Mouse (Mus musculus) frontal cortex, adult 2 months (tissue): ENCODE data around the gene Iars2. TPM values are rescaled to one million over a fixed set of nuclear protein-coding genes. Genes with fewer than 3 reads are reported as not detected.

Source experiments
- DNase-seq, 2 experiments: peaks; one replicate each; pipeline ENCODE4 v3.0.0; 2022; ENCODE audit warnings: low spot score in 1 of 2; ENCODE audit errors: extremely low spot score in 1 of 2
- polyA plus RNA-seq: library from polyadenylated mRNA; depleted of rRNA; stranded (reverse); fragments of >200 nt; gene quantifications from 2 replicates; pipeline ENCODE4 v1.2.3, GENCODE M21; 2012; rRNA removed

Iars2 gene
- polyA plus RNA-seq = 22.3 and 26.1 TPM in 2 replicates

DNA sequence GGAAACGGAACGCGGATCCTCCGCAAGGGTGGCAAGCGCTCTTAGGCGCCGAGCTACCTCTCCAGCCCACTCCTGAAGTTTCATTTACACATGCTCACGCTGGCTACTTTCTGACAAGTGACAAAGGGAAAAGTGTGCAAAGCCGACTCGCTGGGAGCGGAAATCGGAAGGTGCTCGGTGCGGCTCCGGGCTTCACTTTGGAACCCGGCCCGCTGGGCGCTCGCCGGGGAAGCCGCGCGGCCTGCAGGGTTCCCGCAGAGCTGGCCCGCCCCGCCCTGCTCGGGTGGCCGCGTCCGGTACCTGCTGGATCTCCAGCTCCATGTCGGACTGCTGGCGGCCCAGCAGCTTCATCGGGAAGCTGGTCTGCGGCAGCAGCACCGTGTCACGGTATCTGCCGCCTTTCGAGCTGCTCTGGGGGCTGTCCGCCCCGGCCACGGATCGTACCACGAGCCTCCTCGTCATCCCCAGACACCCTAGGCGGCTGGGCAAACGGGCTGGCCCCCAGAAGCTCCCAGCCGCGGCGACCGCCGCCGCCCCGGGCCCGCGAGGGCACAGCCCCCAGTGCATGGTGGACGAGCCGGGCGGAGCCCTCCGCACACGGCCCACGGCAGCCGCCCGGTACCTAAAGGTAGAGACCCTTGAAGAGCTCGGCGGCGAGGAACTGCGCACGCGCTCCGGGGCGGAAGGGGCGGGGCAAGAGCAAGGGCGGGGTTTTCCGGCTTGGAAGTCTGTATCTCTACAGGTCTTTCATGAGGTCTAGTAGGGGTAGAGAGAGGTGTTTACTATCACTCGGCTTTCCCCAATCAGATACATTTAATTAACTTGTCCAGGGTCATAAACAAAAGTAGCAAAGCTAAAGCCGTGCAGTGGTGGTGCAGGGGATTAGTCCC is at the start of gene Iars2:
Gene Iars2, minus strand, starts transcription at position 676 of the 890 bp plus-strand sequence.
- peak; percentile 67 to 92 for DNase-seq

DNA sequence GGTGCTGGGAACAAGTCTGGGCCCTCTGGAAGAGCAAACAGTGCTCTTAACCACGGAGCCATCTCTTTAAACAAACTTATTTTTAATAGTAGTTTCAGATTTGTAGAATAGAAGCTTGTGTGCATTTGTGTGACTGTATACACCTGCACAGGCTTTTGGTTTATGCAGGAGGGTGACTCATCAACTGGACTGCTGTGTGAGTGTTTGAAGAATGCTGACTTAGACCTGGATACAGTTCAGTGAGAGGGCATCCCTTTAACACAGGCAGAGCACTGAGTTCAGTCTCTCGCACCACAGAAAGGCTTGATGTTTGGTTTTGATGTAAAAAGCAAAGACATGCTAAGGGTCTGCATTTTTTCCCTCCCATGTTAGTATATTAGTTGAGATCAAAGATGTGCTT is 48.2 kb upstream of the Iars2 start:
- DNase-seq = no peak

DNA sequence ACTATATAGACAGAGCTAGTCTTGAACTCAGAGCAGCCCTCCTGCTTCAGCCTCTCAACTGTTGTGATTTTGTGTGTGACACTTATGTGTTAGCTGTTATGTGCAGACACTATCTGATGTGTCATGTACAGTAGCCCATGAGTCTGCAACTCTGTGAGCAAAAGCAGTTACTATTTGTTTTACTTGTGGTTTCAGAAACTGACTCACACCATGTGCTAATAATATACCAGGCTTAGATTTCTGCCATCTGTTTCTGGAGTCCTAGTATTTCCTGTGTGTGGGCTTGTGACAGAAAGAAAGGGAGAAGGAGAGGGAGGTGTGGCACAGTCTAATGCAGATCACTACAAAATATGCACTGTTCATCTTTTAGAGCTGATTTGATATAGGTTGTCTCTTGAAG is 47.2 kb upstream of the Iars2 start:
- DNase-seq = peak; percentile 50 to 77

DNA sequence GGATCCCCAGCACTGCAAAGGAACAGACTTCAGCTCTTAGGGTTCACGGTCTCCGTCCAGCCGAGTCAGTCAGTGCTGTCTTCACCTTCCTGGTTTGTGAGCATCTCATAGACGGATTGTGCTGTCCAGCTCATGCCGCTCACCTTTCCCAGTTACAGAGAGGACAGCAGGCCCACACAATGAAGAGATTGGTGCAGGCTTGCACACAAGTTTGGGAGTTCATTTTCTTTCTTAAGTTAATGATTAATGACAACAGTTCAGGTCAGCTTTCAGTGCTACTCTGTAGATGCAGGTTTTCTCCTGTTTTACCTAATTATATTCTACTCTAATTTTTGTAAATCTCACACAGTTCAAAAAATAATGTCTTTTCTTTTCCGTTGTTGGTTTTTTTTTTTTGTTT is 40.8 kb upstream of the Iars2 start:
- no peak for DNase-seq

DNA sequence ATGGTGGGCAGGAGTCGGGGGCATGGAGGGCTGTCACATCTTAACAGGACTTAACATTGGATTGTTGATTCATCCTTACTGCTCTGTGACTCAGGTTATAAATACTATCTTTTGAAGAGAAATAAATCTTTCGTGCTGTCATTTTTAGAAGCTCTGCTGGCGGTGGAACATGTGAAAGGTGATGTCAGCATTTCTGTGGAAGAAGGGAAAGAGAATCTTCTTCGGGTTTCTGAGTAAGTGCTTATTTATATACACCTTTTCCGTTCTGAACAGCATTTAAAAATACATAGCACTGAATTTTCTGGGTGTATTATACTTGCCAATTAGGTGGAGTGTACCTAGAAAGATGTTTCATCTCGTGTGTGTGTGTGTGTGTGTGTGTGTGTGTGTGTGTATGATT is 38.2 kb upstream of the Iars2 start:
- peak in 1 of 2 experiments; percentile 28 for DNase-seq

DNA sequence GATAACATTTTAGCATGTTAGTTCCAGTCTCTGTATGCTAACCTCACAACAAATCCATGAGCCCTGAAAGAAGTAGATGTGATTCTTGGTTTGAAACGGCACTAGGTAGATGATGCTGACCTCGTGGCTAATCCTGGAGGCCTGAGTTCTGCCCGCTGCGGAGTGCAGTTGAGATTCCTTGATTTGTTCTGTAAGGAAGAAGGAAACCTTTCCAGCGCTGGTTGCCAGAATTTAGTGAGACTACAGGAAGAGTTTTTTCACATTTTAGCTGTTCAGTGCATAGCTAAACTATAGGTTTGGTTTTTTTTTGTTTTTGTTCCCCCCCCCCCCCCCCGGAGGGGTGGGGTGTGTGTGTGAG is 35.0 kb upstream of the Iars2 start:
- DNase-seq = no peak

DNA sequence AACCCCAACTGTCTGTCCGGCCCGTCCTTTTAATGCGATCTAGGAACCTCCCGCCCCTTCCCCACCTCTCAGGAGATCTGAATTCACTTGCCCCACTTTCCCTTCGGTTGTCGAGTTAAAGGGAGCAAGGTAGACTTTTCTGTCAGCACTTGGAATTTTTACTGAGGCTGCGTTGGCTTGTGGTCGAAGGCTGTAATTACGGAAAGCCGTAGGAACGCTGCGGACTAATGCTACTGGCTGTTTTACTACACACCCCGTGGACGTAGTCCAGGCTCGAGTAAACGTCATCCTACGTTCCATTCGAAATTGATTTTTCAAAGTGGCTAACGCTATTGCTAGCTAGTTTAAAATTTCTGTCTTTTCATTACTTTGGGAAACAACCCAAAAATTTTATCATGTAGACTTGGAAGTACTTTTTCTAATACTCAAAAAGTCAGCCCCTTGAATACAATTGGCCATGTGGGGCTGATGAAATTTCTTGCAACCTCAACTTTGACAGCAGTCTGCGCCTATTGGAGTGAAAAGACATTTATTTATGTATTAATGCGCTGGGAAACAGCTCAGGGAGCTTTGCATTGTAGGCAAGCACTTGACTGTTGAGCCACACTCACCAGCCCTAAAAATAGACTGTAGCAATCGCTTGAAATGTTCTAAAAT is 34.5 kb upstream of the Iars2 start:
- peak in 1 of 2 experiments; percentile 60 for DNase-seq

DNA sequence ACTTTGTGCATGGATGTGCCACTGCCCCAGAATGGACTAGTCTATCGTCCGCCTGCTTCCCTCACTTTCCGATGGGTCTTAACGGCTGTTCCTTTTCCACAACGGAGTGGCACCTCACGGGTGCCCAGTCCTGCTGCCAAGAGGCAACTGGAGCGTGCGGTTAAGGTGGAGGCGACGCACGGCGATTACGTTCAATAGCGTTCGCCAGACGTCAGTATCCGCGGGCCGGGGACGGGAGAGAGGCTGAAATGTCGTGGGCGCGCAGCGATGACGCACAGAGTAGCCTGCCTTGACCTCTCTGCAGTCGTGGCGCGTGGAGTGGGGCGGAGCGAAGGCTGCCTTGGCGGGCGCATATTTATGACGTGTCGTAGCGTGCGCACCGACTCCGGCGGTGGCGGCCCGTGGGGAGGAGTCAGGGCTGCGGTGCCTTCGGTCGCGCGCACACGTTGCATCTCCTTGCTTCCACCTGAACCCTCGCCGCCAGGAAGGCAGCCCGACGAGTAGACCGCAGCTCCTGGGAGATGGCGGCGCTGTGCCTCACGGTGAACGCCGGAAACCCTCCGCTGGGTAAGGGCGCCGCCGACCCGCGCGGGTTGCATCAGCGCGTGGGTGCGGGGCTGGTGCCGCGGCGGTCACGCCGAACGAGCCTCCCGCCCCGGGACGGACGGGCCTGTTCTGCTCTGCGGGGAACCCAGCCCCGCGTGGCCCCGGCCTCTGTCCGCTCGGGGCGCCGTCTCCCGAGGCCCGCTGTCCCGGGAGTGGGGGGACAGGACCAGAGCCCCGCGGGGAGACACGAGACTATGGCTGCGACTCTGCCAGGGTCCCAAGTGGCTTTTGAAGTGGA is 33.7 kb upstream of the Iars2 start, which contains the start of gene Eprs:
Gene Eprs, plus strand, starts transcription at position 368 of the 844 bp plus-strand sequence.
- peak; percentile 96 to 99 for DNase-seq

DNA sequence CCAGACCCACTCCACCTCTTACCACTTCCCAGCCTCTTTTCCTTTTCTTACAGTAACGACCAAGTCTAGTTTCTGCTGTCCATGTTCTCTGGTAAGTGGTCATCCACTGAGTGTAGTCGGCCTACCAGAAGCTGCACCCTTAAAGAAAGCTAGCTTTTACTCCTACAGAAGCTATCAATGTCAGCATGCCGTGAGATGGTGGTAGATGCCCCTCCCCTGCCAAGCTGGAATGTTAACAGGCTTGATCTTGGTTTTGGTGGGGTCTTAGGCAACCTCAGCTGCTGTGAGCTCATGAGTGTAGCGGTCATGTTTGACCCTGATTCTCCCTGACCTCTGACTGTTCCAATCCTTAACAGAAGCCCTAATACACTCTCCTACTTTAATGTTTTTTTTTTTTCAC is 29.0 kb upstream of the Iars2 start:
- DNase-seq = no peak

DNA sequence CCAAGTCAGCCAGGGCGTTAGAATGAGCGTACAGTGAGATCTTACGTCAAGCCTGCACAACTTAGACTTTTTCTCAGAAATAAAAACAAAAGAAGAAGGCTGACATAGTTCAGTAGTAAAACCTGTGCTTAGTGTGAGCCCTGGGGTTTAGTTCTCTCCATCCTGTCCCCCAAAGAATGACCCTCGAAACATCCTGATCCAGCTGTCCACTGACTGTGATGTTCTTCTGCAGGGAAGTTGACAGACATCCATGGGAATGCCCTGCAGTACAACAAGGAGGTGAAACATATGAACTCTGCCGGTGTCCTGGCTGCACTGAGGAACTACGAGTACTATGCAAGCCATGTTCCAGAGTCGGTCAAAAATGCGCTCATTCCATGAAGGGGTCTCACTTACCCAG is 27.1 kb upstream of the Iars2 start:
- no peak for DNase-seq

DNA sequence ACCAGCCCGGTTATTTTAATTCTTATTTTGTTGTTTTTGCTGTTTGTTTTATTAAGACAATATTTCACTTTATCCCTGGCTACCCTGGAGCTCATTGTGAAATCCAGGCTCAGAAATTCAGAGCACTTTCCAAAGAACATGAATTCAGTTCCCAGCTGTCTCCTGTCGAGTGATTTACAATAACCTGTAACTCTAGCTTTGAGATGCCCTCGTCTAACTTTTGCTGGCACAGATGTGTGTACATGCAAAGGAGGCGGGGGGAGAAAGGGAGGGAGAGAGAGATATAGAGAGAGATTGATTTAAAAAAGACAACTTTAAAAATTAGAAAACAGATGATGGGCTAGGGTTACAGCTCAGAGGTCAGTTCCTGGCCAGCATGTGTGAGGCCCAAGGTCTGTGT is 25.5 kb upstream of the Iars2 start:
- no peak for DNase-seq

DNA sequence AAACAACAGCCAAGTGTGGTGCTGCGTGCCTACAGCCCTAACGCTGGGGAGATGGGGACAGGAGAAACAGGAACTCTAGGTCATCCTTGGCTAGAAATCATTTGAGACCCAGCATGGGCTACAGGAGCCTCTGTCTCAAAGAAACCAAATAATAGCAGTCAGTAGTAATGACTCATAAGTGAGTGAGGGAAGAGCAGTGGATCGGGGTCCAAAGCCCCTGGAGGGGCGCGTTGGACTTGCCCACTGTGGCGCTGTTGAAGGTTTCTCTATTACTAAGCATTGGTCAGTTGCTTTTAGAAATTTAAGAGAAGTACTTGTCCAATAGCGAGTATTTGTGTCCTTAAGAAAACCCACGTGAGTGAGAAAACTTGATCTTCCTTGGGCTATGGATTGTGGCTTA is 24.2 kb upstream of the Iars2 start:
- DNase-seq = no peak

DNA sequence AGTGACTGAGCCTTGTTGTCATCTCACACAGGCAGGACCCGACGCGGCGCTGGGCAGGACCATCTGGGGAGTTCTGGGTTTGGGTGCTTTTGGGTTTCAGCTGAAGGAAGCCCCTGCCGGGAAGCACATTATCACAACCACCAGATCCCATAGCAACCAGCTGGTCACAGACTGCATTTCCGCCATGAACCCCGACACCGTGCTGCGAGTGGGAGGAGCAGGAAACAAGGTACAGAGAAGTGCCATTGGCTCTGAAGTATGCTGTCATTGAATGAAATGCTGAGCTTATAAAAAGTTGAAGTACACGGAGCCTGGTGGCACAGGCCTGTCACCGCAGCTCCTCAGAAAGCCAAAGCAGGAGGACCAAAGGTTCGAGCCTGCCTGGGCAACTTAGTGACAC is 23.0 kb upstream of the Iars2 start:
- no peak for DNase-seq

DNA sequence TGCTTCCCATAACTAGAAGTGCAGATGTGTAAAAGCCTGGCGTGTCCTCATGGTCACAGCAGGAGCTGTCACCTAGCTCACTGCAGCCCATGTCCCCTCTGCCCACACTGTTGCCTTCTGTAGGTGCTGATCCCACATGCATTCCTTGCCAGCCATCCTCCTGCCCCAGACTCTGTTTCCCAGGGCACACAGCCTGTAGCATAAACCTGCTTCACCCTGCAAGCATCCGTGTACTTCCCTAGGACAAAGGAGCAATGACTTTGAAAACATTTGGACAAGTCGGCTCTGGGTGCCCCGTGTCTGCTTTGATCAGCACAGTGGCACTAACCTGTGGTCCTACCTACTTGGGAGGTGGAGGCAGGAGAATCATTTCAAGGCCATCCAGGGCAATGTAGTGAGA is 21.4 kb upstream of the Iars2 start:
- DNase-seq = no peak

DNA sequence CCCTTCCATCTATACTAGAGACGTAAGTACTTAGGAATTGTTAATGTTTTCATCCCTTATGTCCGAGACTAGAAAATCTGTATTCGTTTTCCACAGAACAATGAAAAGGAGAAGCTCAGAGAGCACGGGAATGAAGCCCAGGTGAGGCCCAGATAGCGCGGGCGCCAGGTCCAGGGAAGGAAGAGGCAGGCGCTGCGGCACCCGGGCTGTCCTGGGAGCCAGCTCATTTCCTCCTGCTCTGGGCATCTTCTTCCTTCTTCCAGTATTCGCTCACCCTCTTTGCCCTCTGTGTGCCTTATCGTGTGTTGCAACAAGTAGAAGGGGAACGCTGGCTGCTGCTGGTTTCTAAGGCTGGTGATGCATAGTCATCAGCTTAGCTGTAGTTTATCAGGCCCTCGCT is 20.5 kb upstream of the Iars2 start:
- DNase-seq = no peak

DNA sequence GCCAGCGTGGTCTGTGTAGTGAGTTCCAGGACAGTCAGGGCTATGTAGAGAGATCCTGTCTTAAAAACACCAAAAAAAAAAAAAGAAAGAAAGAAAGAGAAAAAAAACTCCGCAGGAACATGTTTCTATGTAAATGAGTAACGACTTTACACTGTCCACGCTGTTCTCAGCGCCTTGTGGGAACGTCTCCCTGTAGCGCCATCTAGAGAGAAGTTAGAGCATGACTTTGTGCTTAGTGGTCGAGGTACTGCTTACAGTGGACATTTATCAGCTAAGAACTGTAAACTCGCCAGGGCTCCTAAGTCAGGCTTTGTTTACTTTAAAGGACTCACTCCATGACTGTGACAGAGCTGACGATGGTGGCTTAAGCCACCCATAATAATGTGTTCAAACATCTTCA is 17.0 kb upstream of the Iars2 start:
- no peak for DNase-seq

DNA sequence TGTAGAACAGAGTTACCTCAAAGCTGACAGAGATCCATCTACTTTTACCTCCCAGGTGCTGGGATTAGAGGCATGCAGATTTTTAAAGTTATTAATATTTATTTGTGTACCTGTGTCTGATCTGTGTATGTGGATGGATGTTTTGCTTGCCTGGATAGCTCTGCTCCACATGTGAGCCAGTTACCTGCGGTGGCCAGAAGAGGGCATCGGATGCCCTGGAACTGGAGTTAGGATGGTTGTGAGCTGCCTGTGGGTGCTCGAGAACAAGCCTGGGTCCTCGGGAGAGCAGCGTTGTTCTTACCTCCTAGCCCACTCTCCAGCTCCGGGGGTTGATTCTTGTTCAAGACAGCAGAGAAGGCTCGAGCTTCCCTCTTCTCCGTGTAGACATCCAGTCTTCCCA is 14.2 kb upstream of the Iars2 start:
- DNase-seq = no peak

DNA sequence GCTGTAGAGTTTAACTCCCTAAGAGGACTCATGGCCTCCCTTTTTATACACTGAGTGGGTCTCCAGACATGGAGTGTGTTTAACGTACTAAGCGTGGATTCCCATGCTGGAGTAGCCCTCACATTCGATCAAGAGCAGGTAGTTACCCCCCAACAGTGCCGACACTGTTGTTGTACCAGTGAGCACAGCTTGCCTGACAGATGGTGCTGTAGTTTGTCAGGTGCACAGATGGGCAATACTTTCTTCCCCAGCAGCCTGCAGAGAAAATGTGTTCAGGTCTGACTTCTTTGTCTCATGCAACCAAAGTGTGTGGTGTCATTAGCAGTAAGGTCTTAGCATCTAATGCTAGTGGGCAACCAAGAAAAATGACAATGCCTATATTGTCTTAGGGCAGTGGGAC is 13.2 kb upstream of the Iars2 start:
- no peak for DNase-seq

DNA sequence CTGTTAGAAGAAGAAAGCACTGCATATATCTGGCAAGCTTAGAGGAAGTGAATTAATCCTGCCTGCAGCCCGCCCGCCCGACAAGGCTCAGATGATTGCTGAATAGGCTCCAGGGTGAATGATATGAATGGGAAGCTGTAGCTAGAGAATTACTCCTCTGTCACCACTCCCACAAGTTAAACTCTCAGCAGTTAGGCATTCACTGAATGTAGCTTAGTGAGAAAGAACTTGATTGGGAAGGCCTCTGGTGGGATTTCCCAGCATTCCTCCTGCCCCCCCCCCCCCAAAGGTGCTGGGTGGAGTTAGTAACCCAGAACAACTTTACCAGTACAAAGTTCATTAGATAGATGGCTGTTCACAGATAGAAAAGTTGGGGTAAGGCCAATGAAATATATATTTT is 7.3 kb upstream of the Iars2 start:
- DNase-seq = no peak

DNA sequence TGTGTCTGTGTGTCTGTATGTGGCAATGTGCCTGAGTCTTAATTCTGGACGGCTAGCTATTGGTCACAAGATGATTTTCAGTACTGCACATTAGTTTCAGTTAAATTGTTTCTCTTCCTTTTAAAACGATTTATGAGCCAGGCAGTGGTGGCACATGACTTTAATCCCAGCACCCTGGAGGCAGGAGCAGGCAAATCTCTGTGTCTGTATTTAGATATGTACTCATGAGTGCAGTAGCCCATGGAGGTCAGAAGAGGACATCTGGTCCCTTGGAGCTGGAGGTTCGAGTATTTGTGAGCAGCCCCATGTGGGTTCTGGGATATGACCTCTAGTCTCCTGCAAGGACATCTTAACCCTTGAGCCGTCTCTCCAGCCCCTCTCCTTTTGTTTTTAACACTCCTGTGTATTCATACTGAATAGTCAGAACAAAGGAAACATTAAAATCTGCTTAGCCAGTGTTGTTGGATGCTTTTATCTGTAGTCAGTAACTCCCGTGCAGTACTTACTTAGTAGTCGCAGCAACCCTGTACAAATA is 6.1 kb upstream of the Iars2 start:
- DNase-seq = no peak

DNA sequence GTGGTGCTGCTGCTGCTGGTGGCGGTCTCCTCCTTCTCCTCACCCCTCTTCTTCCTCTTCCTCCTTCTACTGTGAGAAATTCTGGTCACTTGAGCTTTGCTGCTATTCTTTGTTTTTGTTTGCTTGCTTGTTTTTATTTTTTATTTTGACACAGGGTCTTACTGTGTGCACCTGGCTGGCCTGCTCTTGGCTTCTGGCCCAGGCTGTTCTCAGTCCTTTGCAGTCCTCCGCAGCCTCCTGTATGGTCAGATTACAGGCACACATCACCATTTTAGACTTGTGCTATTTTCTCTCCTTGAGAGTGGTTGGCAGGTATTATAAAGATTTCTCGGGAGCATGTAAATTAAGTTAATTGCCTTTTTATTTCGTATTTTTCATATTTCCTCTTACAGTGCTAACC is 4.9 kb upstream of the Iars2 start:
- no peak for DNase-seq
